Mouse (Mus musculus) testis, adult 2 months (tissue): ENCODE results near the gene Brd3.

Experiments
- CTCF ChIP-seq: fragments of 200-500 bp; IDR thresholded peaks from 2 replicates; pipeline ENCODE4 v1.5.1; 2012; ENCODE audit warnings: low read depth, mild to moderate bottlenecking, inconsistent platforms, low read length, moderate library complexity; ENCODE audit not compliant: control insufficient read depth, insufficient read depth, insufficient replicate concordance
- POLR2A ChIP-seq: fragments of 200-500 bp; IDR thresholded peaks from 2 replicates; pipeline ENCODE4 v1.6.1; 2012; ENCODE audit warnings: low read depth, mild to moderate bottlenecking, inconsistent platforms, low read length, moderate library complexity; ENCODE audit not compliant: control insufficient read depth

GRCm38 (mm10) chr2:27404375-27405093 lies 102.9 kb downstream of the Brd3 start:
- TF ChIP-seq CTCF = no peak
- no peak for TF ChIP-seq POLR2A
